Mouse (Mus musculus): Measurements from ENCODE around the gene Gpr183.

Gene Gpr183

DNA sequence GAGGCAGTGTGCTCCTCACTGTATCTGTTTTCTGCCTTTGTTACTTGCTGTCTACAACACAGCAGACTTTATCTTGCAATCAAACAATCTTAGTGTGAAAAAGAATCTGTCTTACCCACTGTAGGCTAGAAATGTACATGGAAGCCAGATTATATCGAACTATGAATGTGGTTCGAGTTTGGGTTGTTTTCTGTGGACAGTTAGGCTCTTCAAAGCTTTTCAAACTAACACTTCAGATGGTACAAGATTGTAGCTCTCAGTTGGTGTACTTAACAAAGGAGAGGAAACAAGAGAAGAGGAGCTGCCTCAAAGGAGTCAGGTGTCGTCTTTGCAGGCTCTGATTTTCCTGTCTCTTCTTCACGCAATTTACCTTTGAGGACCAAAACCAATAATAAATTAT, 22.7 kb upstream of the Gpr183 start:
- DNase-seq (ENCODE audit: low read depth, low spot score): no peak

DNA sequence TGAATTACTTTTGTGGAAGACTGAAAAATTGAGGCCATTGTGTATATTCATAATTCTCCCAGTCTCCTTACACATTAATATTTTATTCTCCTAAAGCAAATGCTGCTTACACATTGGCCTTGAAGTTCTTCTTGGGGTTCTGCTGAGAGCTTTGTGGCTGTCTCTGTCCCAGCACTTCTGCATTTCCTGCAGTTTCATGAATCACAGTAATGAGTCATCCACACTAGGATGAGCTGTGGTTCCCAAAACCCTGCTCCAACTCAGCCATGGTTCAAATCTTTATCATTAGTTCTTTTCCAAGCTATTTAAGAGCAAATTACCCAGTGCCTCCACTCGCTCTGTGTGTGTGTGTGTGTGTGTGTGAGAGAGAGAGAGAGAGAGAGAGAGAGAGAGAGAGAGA, 22.3 kb upstream of the Gpr183 start:
- no peak for DNase-seq (ENCODE audit: low read depth, low spot score)

DNA sequence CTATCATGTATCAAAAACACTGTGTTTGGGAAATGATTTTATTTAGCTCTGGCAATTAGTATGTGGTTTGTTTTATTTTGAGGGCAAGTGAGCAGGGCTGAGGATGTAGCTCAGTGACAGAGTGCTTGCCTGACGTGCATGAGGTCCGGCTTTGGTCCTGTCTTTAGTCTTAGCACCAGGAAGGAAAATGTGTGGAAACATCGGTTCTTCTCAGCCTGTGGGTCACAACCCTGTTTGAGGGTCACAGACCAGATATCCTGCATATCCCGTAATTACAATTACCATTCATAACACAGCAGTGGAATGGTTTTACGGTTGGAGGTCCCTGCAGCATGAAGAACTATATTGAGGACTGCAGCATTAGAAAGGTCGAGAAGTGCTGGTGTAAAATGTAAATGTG, 21.0 kb upstream of the Gpr183 start:
- DNase-seq (ENCODE audit: low read depth, low spot score): no peak

DNA sequence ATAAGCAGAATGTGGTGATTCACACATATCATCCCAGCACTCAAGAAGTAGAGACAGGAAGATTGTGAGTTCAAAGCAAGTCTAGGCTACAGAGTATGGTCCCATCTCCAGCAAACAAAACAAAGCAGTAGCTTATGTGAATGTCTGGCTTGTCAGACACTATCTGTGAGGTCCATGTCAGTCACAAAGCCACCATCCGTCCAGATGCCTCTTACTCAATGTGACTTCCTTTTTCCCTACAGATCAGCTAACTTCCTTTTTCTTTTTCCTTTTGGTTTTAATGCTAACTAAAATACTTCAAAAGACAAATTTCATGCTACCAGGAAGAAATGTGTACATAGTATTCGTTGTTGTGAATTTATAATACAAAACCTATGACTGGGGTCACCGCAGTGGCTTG, 20.5 kb upstream of the Gpr183 start:
- DNase-seq (ENCODE audit: low read depth, low spot score): no peak

DNA sequence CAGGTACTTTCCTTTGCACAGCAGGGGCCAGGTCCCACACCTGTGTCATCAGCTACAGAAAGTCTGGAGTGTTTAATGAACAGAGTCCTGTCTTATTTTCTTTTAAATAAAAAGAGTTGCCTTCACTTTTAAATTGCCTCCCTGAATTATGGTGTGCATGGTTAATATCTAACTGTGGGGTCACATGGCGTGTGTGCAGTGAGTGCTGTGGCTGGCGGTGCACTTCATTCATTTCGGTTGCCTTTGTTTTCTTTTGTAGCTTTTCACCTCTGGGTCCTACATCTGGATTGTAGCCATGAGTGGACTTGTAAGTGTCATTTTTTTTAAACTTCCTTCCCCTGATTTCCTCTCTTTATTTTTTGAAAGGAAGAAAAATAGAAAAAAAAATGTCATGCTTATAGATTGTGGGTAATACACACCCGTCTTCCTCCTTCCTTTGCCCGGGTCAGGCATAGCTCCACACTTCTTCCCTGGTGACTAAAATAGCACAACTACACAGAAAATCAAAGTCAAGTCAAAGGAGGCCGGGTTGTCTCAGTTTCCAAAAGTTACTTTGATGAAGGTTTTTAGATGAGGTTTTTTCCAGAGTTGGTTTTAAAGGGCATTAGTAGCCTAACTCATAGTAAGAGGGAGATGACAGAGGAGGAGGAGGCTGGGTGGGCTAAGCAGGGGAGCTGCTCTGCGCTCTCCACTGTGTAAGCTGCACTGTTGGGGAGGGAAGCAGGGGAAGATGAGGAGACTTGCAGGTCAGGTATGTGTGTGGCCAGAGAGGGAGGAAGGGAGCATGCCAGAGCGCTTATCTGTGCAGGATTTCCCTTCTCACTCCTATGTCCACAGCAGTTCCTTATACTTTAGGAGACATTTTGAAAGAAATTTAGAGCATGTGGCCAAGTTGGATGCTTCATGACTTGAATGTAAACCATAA, 18.3 kb upstream of the Gpr183 start:
- no peak for DNase-seq (ENCODE audit: low read depth, low spot score)

DNA sequence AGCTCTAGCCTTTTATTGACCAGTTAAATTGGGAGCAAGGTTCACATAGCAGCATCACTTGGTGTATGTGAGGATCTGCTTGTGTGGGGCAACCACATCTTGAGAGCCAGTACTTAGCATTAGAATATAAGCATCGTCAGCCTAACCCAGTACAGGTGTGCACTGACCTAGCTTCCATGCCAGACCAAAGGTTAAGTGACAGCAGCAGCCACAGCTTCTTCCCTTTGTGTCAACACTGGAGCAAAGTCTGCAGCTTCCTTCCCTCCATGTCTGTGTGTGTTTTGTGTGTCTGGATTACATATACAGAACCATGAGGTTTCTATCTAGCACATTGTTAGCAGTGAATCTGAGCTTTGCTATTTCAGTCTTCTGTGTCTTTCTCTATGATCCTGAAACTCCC, 16.5 kb upstream of the Gpr183 start:
- DNase-seq (ENCODE audit: low read depth, low spot score): no peak

DNA sequence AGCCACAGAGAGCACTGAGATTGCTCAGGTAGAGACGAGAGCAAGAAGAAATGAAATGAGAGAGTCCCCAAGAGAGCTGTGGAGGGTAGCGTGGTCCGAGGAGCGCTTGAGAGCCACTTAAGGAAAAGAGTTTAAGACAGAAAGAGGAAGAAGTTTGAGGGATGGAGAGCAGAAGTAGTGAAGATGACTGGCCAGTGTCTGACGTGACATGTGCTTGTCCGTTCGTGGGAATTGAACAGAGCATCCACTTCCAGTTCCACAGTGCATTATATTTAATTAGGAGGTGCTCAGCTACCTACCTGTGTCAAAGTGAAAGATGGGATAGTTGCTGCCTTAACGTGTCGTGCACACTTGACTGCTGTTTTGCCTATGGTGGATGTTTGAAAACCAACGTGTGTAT, 8.1 kb upstream of the Gpr183 start:
- DNase-seq (ENCODE audit: low read depth, low spot score): no peak

DNA sequence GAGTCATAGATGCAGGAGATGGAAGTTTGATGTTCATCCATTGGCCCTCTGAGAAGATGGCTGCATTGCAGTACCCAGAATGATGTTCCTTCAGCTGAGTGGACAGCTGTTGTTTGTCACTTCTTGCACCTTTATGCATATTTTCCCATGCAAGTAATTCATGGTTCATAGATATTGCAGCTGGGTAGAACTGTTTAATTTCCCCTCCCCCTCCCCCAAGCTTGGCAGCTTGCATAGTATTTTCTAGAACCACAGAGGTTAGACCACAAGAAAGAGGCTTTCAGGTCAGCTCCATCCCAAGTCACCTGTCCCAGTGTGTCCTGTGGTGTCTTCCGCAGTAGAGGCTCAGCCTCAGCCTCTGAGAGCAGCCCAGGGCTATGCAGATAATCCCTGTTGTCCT, 5.4 kb upstream of the Gpr183 start:
- DNase-seq (ENCODE audit: low read depth, low spot score): no peak

DNA sequence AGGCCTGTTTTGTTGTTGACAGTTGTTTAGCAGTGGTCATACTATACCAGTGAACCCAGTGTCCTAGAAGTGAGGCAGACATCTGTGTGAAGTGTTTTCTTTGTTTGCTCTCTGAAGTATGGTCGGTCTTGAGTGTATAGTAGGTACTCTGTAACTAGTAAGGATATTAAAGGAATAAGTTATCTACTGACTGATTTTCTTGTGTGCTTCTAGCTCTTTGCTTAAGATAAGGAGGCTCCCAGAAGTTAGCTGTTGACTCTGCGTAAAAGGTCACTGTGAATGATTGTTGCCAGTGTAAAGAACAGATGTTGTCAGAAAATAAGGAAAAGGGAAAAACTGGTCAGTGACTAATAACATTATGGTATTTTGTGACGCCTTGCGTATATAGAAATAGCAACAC, 2.1 kb upstream of the Gpr183 start:
- no peak for DNase-seq (ENCODE audit: low read depth, low spot score)

DNA sequence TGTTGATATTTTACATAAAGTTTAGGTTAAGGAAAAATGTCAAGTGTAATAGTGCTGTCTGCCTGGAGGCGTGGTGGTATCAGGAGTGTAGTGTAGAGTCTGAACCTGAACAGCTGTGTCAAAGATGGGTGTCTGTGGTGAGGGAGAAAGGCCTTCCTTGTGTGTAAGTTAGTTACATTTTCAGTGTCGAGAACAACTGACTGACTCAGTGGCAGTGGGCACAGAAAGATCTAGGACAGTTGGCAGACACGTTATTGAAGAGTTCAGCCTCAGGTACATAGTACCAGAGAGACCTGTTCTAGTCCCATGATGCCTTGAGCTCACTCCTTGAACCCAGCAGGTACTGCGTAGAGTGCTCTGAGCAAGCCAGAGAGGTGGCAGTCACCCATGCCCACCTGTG, 466 bp upstream of the Gpr183 start:
- no peak for DNase-seq (ENCODE audit: low read depth, low spot score)

DNA sequence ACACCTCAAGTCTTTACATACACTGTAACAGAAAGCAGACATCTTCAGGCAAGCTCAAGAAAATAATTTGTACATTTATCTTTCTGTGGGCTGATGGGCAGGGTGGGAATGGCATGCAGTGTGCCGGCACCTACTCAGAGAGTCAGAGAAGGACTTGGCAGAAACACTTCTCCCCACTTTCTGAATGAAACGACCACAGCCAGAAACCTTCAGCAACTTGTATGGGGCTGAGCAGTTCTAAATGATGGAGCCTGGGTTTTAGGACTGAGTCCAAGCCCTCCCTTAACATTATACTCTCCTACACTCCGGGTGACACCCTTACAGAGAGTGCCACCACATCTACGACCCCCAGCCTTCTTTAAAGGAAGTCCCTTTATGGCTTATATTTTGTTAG, 1.1 kb downstream of the Gpr183 start:
- no peak for DNase-seq (ENCODE audit: low read depth, low spot score)

DNA sequence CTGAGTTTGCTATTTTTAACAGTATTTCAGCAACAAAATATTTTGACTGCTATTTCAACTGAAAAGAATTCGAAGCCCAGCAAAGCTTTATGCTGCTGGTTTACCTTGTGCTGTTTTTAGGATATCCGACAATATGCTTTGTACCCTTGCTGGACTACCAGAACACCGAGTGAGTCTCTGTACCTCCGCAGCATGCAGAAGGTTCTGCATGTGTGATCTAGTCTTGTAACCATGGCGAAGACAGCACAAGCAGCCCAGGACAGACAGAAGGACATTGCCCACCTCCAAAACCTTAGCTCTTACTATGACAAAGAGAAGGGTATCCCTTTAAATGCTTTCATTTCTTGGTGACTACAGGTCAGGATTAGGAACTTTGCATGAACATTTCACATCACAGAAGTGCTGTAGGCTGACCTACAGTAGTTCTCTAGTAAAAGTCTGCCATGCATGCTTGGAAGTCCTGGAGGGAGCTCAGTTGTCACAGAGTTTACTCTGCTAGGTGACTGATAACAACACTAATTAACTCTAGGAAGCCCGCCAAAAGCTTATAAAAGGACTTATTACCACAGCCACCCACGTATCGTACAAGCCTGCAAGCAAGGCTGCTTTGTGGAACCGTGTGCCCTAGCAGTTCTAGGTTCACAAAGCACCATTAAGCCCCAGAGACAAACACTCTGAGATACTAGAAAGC, 1.6 kb downstream of the Gpr183 start:
- DNase-seq (ENCODE audit: low read depth, low spot score): no peak

DNA sequence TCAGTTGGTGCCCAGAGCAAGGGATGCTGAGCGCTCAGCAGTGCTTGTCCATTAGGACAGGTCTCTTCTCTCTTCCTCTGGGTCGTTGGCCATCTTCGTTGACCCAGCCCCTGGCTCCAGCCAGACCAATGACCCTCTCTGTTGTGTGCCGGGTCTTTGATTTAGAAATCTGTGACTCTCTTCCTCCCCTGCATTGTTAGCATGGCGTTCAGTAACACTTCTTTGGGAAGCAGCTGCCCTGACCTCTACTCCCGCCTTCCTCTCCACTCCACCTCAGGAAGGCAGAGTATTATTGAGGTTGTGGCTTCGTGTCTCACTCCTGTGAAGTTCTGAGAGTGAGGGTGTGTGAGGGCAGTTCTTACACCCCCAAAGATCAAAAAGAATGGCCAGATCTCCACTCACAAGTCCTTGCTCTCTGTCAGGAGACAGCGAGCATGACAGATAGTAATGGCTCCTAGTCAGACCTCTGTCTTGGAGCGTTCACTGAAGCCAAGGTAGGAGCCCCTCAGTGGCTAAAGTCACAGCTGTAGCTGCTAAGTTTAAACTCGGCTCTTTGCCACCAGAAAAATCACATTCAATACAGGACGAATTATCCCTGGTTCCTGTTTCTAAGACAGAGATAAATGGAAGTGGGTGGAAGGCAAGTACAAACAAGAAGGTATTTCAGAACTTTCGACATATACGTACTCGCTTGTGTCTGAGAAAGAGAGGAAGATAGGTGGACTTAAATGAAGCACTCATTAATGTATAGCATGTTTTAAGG, 2.7 kb downstream of the Gpr183 start:
- DNase-seq (ENCODE audit: low read depth, low spot score): no peak

DNA sequence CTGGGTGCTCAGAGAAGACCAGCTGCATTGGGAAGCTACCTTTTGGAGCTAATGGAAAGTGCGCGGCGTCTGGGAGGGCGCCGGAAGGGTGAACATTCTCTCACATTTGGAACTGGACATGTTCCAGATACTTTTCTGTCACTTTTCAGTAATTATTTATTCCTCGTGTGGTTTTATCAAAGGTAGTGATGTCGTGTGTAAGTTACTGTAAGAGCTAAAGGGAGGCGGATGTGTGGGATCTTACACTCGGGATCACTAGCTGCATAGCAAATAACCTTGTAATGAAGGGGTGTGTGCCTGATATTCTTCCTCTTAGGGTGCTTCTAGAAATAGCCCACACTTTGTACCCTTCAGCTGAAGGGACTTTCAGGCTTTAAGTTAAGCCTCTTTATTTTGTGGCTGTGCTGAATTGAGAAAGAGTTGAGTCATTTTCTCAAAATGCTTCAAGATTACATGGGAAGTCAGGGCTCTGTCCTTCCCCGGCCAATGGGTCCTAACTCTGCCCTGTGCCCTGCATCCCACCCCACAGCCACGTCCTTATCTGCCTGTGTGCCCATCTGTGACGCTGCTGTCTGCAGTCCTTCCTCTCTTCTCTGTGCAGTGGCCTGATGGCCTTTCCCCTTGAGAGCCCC, 3.4 kb downstream of the Gpr183 start:
- no peak for DNase-seq (ENCODE audit: low read depth, low spot score)

DNA sequence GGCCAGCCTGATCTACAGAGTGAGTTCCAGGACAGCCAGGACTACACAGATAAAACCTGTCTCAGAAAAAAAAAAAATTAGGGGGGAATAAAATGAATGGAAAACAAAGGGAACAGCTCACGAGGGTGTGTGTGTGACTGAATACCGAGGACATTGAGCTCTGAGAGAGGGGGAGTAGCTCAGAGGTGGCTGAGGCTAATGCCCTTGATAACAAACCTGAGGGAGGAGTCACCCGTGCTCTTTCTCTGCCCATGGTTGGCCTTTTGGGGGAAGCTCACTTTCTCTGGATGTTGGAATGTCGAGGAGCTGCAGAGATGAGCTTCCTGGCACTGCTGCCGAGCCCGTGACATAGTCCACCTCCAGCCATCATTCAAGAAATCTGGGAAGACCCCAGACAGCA, 4.0 kb downstream of the Gpr183 start:
- no peak for DNase-seq (ENCODE audit: low read depth, low spot score)

DNA sequence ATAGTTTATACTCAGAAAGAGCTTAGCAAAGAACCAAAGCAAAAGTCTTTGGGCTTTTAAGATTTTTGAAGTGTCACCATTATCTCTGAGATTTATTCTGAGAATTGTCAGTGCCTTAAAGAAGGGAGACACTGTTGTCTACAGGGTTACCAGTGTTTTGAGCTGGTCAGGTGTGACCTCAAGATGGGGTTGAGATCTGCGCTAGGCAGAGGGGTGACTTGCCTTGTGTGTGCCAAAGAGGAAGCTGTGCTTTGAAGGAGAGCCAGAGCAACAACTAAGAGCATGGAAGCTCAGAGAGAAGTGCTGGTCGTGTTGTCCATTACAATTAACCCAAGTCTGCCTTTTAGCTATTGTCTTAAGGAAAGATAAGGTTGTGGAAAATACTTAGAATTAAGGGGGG, 4.5 kb downstream of the Gpr183 start:
- no peak for DNase-seq (ENCODE audit: low read depth, low spot score)

DNA sequence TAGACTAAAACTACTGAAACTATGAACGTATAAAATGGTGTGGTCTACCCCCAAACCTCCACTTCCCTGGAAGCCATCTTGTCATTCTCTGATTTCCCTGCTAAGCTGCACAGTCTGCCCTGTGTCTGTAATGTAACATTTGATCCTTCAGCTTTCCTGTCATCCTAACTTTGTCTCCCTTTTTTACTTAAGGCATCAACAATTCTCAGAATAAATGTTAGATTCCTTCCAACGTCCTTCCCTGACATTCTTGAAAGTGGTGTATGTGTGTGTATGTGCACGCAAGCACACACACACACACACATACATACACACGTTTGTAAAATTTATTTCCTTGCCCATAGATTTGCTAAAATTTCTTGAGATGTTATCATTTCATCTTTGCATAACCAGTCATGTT, 5.0 kb downstream of the Gpr183 start:
- DNase-seq (ENCODE audit: low read depth, low spot score): no peak

DNA sequence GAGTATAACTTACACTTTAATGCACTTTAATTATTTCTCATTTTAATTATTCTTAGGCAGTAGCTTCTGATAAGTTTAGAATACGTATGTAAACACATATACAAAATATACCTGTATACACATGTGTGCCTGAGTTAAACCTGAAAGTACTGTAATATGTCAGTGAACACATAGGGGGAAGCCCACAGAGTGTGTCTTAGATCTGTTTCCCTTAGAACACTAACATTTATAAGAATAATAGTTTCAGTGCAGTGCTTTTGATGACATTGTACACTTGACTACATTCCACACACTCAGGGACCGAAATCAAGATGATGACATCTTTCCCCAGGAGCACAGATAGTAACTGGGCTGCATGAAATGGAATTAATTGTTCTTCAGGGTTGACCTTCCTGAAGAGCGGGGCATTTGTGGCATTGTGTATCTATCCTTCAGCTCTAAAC, 5.4 kb downstream of the Gpr183 start:
- no peak for DNase-seq (ENCODE audit: low read depth, low spot score)

DNA sequence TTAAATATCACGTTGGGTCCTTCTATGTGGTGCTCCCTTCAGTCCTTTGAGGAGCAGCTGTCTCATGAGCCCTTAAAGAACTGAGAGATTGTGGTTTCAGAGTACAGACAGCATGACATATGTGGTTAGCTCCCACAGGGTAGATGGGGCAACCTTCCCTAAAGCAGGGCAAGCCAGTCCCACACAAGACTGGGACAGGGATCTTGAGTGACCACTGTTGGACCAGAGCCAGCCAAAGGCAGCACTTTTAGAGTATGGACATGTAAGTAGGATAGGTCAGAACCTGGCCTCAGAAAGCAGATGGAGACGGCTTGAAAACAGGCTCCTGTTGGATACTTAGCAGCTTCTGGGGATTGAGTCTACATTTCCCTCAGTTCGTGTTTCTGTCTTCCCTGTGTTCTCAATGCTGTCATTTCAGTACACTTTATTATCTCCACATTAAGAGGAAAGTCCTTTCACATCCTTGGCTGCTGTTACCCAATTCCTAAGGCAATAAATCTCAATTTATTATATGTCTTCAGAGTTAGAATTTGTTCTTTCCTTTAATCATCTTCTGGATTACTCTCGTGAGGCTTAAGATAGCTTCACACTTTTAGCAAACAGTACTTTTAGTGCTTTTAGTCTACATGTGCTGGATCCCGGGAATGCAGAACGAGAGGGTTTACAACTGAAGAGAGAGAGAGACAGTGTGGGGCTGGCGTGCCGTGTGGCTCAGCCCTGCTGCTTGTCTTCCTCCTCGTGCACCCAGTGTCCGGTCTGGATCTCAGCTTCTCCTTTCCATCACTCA, 6.1 kb downstream of the Gpr183 start:
- no peak for DNase-seq (ENCODE audit: low read depth, low spot score)

DNA sequence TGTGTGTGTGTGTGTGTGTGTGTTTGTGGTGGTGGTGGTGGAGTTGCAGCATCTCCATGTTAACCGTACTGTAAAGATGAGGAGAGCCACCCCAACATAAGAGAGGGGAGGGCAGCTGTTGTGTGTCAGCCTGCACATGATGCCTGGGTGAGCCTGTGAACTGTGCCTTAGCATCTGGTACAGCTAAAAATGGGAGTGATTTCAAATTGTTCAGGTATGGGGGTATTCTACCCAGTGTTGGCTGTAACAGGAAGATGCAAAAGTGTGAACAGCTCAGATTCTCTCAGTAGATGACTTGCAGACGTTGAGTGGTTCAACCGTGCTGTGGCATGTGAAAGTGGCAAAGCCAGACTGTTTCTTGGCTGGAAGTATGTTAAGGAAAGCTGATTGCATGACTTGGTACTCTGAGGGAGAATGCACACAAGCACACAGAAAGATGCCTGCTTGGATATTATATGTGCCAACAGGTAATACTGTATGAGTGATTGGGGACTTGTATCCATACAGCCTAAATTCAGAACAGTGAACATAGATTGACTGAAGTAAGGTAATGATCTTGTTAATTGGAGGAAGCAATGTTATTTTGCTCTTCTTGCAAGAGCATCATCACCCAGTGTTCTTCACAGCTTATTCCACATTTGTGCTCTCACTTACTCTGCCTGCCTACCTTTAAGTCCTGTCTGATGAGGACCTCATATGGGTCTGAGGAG, 6.8 kb downstream of the Gpr183 start:
- no peak for DNase-seq (ENCODE audit: low read depth, low spot score)
